Mouse (Mus musculus) midbrain, embryonic 12.5 days (tissue): ENCODE results near the gene Glipr2. TPM values are rescaled to one million over a fixed set of nuclear protein-coding genes. Genes with fewer than 3 reads are reported as not detected.

Experiments used
- ATAC-seq: fragments of 200-750 bp; cut with Nextera tagmentation; 2 replicates; pipeline ENCODE4 v1.8.0; 2017; ENCODE audit warnings: low read depth, moderate TSS enrichment, moderate library complexity; ENCODE audit not compliant: low FRiP score
- H3K27ac ChIP-seq: fragments of 300-500 bp; sonication (generic); replicated peaks from 2 replicates; pipeline ENCODE4 v1.5.1; 2016; ENCODE audit warnings: mild to moderate bottlenecking
- H3K27me3 ChIP-seq: fragments of 300-500 bp; sonication (generic); 2 replicates; pipeline ENCODE4 v1.6.1; 2016; ENCODE audit warnings: mild to moderate bottlenecking
- H3K36me3 ChIP-seq: fragments of 300-500 bp; sonication (generic); 2 replicates; pipeline ENCODE4 v1.6.1; 2016
- H3K4me1 ChIP-seq: fragments of 300-500 bp; sonication (generic); 2 replicates; pipeline ENCODE4 v1.6.1; 2016
- H3K4me2 ChIP-seq: fragments of 300-500 bp; sonication (generic); replicated peaks from 2 replicates; pipeline ENCODE4 v1.6.1; 2016; ENCODE audit warnings: mild to moderate bottlenecking, moderate library complexity
- H3K4me3 ChIP-seq: fragments of 300-500 bp; sonication (generic); 2 replicates; pipeline ENCODE4 v1.5.1; 2016; ENCODE audit warnings: mild to moderate bottlenecking
- H3K9ac ChIP-seq: fragments of 300-500 bp; sonication (generic); replicated peaks from 2 replicates; pipeline ENCODE4 v1.6.1; 2016; ENCODE audit warnings: mild to moderate bottlenecking, moderate library complexity
- H3K9me3 ChIP-seq: fragments of 300-500 bp; sonication (generic); 2 replicates; pipeline ENCODE4 v1.6.1; 2016; ENCODE audit warnings: mild to moderate bottlenecking
- WGBS: fragments of 180-500 bp; shearing (Covaris S2); methylation state at CpG from one replicate; pipeline ENCODE4 v1.1.7; 2016; 5-methylcytosine and 5-hydroxymethylcytosine counted together
- polyA plus RNA-seq: library from polyadenylated mRNA; unstranded; fragments of >200 nt; fragmentation: Nextera tagmentation; extraction: Ambion mirVana; gene quantifications from 2 replicates; pipeline ENCODE4 v1.2.1, GENCODE M21; 2016

Glipr2 gene
- polyA plus RNA-seq, 1 experiment from 2014 or later: 62.9 TPM

DNA sequence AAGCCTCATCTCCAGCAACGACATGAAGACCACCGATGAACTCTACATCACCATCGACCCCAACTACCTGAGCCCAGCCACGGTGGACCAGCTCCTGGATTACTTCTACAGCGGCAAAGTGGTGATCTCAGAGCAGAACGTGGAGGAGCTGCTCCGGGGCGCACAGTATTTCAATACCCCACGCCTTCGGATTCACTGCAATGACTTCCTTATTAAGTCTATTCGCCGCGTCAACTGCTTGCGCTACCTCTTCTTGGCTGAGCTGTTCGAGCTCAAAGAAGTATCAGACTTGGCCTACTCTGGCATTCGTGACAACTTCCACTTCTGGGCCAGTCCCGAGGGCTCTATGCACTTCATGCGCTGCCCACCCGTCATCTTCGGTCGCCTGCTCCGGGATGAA is 26.6 kb downstream of the Glipr2 start:
- H3K9me3 ChIP-seq: no peaks in the 10 kb centered on the region
- H3K9ac ChIP-seq: no peak overlapping the region
- H3K4me2 ChIP-seq: no peak overlapping the region
- ATAC-seq: no peak
- H3K4me1 ChIP-seq: peaks cover 4% of the 10 kb centered on the region
- H3K36me3 ChIP-seq: no peaks in the 10 kb centered on the region
- H3K4me3 ChIP-seq: no peak overlapping the region
- WGBS: 92% methylated on average over 22 of the region's 22 CpGs
- H3K27ac ChIP-seq: no peak overlapping the region
- H3K27me3 ChIP-seq: peaks cover 58% of the 10 kb centered on the region

DNA sequence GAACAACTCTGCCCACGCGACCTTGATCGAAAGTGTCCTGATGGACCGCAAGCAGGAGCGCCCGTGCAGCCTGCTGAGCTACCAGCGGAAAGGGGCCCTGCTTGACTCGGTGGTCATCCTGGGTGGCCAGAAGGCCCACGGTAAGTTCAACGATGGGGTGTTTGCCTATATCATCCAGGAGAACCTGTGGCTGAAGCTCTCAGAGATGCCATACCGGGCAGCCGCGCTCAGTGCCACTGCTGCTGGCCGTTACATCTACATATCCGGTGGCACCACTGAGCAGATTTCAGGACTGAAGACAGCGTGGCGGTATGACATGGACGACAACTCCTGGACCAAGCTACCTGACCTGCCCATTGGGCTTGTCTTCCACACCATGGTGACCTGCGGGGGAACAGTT is 27.1 kb downstream of the Glipr2 start:
- H3K9me3 ChIP-seq: no peaks in the 10 kb centered on the region
- no peaks in the 10 kb centered on the region for H3K4me1 ChIP-seq
- peaks cover 57% of the 10 kb centered on the region for H3K27me3 ChIP-seq
- no peak for ATAC-seq
- H3K27ac ChIP-seq: no peak overlapping the region
- H3K9ac ChIP-seq: no peak overlapping the region
- H3K4me2 ChIP-seq: no peak overlapping the region
- no peak overlapping the region for H3K4me3 ChIP-seq
- 95% methylated on average over 19 of the region's 19 CpGs for WGBS
- no peaks in the 10 kb centered on the region for H3K36me3 ChIP-seq

DNA sequence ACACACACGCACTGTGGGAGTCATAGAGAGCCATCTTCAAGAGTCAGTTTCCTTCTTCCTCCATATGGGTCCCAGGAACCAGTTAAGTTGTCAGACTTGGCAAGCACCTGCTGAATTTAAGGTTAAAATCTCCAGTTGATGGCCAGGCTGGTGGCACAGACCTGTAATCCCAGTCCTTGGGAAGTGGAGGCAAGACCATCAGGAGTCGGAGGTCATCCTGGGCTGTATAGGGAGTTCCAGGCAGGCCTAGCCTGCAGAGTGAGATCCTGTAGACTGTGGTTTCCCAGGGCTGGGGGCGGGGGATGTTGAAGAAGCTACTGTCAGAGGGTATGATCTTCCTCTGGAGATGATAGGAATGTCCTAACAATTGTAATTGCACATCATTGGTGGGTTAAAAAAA is 31.8 kb downstream of the Glipr2 start:
- H3K4me1 ChIP-seq: no peaks in the 10 kb centered on the region
- 90% methylated on average over 3 of the region's 3 CpGs for WGBS
- no peak for ATAC-seq
- no peak overlapping the region for H3K4me2 ChIP-seq
- H3K27ac ChIP-seq: no peak overlapping the region
- H3K27me3 ChIP-seq: peaks cover 25% of the 10 kb centered on the region
- H3K36me3 ChIP-seq: no peaks in the 10 kb centered on the region
- no peaks in the 10 kb centered on the region for H3K9me3 ChIP-seq
- H3K4me3 ChIP-seq: no peak overlapping the region
- no peak overlapping the region for H3K9ac ChIP-seq

DNA sequence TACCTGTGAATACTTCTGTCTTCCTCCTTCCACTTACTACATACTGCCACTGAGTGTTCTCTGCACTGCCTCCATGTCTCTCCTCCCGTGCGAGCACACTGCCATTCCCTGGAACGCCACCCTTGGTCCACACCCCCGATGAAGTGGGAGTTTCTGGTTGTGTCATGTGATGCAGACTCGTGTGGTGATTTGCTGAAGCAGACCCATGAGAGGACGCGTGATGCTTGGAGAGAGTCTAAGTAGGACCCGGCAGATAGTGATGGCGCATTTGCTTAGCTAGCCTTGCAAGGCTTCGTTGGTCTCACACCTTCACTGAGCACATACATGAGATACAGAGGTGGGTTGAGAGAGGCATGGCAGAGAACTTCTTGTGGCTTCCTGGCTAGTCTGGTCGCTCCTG is 35.9 kb downstream of the Glipr2 start:
- Histone ChIP-seq H3K4me1 (no peaks in the 10 kb centered on the region), H3K4me3 (no peak overlapping the region), H3K9ac (no peak overlapping the region), H3K9me3 (no peaks in the 10 kb centered on the region), H3K27ac (no peak overlapping the region), H3K4me2 (no peak overlapping the region), H3K36me3 (no peaks in the 10 kb centered on the region), H3K27me3 (0 out of 2 replicates have a peak, but pooled peaks cover 6% of the 10 kb centered on the region)
- WGBS: 91% methylated on average over 11 of the region's 11 CpGs
- no peak for ATAC-seq

DNA sequence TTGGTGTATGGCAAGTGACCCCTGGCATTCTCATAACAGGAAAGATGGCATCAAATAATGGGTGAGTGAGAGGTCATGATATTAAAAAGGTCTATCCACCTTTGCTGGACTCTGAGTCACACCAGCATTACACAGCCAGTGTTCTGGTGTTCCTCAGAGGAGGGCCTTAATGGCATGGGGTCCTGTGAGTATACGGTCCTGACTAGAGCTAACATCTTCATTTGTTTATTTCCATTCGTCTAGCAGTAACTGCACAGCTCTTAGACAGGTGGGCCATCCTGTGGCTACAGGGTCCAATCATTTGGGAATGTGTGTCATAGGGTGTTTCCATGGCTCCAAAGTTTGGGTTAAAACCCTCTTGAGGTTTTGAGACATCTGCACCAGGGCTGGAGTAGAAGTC is 37.1 kb downstream of the Glipr2 start:
- Histone ChIP-seq H3K27me3 (0 out of 2 replicates have a peak, but pooled peaks cover 6% of the 10 kb centered on the region), H3K4me3 (no peak overlapping the region), H3K4me1 (no peaks in the 10 kb centered on the region), H3K27ac (no peak overlapping the region), H3K36me3 (no peaks in the 10 kb centered on the region), H3K4me2 (no peak overlapping the region), H3K9ac (no peak overlapping the region), H3K9me3 (peaks cover under 1% of the 10 kb centered on the region; the same call in 1 of the 2 replicates)
- no peak for ATAC-seq
- 82% methylated on average over 2 of the region's 2 CpGs for WGBS

DNA sequence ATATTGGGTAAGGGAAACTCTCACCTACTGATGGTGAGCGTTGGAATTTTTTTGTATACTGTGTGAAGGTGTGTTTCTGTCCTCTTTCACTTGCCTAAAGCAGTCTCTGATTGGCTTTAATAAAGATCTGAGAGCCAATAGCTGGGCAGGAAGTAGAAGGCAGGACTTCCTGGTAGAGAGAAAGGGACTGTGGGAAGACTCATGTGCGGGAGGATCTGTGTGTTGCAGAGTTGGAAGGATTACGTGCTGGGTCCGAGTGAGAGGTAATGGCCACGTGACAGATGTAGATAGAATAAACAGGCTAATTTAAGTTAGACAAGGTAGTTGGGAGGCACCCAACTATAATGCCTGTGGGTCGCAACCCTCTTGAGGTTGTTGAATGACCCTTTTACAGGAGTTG is 46.4 kb downstream of the Glipr2 start:
- Histone ChIP-seq H3K9ac (no peak overlapping the region), H3K9me3 (peaks cover 6% of the 10 kb centered on the region; the same call in 1 of the 2 replicates), H3K4me1 (no peaks in the 10 kb centered on the region), H3K27ac (no peak overlapping the region), H3K4me2 (no peak overlapping the region), H3K4me3 (no peak overlapping the region), H3K36me3 (no peaks in the 10 kb centered on the region), H3K27me3 (no peaks in the 10 kb centered on the region; the same call in 1 of the 2 replicates)
- 84% methylated on average over 6 of the region's 6 CpGs for WGBS
- no peak for ATAC-seq

DNA sequence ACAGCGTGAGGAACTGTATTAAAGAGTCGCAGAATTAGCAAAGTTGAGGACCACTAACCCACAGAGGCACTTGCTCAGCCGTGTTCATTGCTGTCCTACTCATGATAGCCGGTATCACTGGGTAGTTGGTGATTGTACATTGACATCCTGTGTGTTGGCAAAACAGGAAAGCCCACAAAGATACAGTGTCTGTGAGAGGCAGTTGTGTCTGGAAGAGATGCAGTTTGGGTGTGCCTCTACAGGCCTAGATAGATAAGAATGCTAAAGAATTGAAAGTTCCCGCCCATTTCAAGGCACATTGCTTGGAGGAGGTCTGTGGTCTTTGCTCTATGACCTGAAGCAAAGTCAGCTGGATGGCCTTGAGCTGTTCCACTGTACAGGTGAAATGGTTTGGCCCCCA is 46.9 kb downstream of the Glipr2 start, which contains the start of gene Clta:
Gene Clta (plus strand): TSS at position 327 of the 400 bp plus-strand sequence.
- no peaks in the 10 kb centered on the region for H3K36me3 ChIP-seq
- no peak within 1 kb of the TSS for H3K4me3 ChIP-seq
- H3K9me3 ChIP-seq: peaks cover 6% of the 10 kb centered on the region; the same call in 1 of the 2 replicates
- no peaks in the 10 kb centered on the region; the same call in 1 of the 2 replicates for H3K27me3 ChIP-seq
- H3K4me2 ChIP-seq: no peak within 1 kb of the TSS
- WGBS: 89% methylated on average over 5 of the region's 5 CpGs
- H3K27ac ChIP-seq: no peak within 1 kb of the TSS
- H3K4me1 ChIP-seq: no peaks in the 10 kb centered on the region
- no peak for ATAC-seq
- no peak within 1 kb of the TSS for H3K9ac ChIP-seq

DNA sequence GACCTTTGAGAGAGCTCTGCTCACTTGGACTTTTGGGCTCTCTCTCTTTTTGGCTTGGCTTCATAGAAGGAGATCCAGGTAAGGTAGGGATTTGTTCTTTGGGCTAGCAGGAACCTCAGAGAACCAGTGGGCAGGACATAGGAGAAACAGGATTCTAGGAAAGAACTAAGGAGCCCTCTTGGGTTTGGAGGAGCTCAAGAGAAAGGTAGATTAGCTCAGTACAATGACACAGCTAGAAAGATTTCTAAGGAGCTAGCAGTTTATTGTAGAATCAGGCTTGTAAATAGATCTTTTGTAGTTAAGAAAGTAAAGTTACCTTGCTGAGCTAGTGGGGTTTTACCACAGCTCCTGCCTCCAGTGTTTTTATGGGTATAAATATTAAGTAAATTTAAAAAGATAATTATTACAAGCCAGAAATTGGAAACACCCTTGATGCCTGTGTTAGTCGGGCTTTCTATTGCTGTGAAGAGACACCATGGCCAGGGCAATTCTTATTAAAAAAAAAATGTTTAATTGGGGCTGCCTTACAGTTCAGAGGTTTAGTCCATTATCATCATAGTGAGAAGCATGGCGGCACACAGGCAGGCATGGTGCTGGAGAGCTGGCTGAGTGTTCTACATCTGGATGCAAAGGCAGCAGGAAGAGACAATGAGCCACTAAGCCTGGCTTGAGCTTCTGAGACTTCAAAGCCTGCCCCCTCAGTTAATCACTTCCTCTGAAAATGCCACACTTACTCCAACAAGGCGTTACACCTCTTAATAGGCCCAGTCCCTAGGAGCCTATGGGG is 47.6 kb downstream of the Glipr2 start:
- Histone ChIP-seq H3K27ac (no peak overlapping the region), H3K9me3 (0 out of 2 replicates have a peak, but pooled peaks cover 2% of the 10 kb centered on the region), H3K4me2 (no peak overlapping the region), H3K27me3 (no peaks in the 10 kb centered on the region; the same call in 1 of the 2 replicates), H3K9ac (no peak overlapping the region), H3K4me1 (no peaks in the 10 kb centered on the region), H3K36me3 (no peaks in the 10 kb centered on the region), H3K4me3 (no peak overlapping the region)
- WGBS: 70% methylated on average over 3 of the region's 3 CpGs
- no peak for ATAC-seq

DNA sequence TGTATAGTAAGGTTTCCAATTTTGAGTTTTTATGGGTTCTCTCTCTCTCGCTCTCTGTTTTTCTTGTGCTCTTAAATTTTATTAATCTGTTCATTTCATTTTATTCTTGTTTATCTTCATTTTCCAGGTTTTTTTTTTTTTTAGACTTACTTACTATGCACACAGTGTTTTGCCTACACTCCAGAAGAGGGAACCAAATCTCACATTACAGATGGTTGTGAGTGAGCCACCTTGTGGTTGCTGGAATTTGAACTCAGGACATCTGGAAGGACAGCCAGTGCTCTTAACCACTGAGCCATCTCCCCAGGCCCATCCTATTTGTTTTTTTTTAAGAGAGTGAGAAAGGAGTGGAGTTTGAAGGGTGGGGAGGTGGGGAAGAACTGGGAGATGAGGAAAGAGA is 53.0 kb downstream of the Glipr2 start:
- Histone ChIP-seq H3K9ac (no peak overlapping the region), H3K27ac (no peak overlapping the region), H3K4me2 (no peak overlapping the region), H3K4me3 (no peak overlapping the region), H3K36me3 (no peaks in the 10 kb centered on the region), H3K4me1 (peaks cover 19% of the 10 kb centered on the region), H3K9me3 (0 out of 2 replicates have a peak, but pooled peaks cover 2% of the 10 kb centered on the region), H3K27me3 (0 out of 2 replicates have a peak, but pooled peaks cover 3% of the 10 kb centered on the region)
- ATAC-seq: no peak
- WGBS: 96% methylated on average over 1 of the region's 1 CpGs

DNA sequence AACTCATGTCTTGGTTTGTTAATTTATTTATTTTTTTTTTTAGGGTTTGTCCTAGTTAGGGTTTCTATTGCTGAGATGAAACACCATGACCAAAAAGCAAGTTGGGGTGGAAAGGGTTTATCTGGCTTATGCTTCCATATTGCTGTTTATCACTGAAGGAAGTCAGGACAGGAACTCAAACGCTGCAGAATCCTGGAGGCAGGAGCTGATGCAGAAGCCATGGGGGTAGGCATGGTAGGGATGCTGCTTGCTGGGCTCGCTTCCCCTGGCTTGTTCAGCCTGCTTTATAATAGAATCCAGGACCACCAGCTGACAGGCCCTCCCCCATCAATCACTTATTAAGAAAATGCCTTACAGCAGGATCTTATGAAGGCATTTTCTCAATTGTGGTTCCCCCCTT is 53.7 kb downstream of the Glipr2 start:
- H3K36me3 ChIP-seq: no peaks in the 10 kb centered on the region
- H3K4me3 ChIP-seq: no peak overlapping the region
- no peak for ATAC-seq
- WGBS: 40% methylated on average over 2 of the region's 2 CpGs
- peaks cover 19% of the 10 kb centered on the region for H3K4me1 ChIP-seq
- H3K9ac ChIP-seq: no peak overlapping the region
- 0 out of 2 replicates have a peak, but pooled peaks cover 2% of the 10 kb centered on the region for H3K9me3 ChIP-seq
- H3K4me2 ChIP-seq: no peak overlapping the region
- no peak overlapping the region for H3K27ac ChIP-seq
- peaks cover 5% of the 10 kb centered on the region; the same call in 1 of the 2 replicates for H3K27me3 ChIP-seq

DNA sequence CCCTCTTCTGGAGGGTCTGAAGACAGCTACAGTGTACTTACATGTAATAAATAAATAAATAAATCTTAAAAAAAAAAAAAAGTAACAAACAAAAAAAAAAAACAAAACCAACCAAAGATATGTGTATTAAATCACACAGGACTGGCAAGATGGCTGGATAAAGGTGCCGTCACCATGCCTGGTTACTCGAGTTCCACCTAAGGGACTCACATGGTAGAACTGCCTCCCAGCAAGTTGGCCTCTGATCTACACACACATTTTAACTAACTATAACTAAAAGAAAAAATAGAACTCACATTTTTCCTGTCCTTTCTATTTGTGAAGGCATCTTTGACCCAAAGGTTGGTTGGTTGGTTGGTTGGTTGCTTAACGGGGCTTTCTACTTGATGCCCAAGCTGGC is 54.6 kb downstream of the Glipr2 start:
- peaks cover 19% of the 10 kb centered on the region for H3K4me1 ChIP-seq
- no peaks in the 10 kb centered on the region for H3K36me3 ChIP-seq
- H3K27ac ChIP-seq: peak overlapping the region; percentile 64; the same call in 1 of the 2 replicates
- H3K9ac ChIP-seq: peak overlapping the region; percentile 89
- H3K9me3 ChIP-seq: 0 out of 2 replicates have a peak, but pooled peaks cover 2% of the 10 kb centered on the region
- no peak for ATAC-seq
- peak overlapping the region; percentile 83 for H3K4me3 ChIP-seq
- H3K27me3 ChIP-seq: peaks cover 14% of the 10 kb centered on the region
- 81% methylated on average over 3 of the region's 3 CpGs for WGBS
- peak overlapping the region; percentile 95 for H3K4me2 ChIP-seq
